Mouse (Mus musculus) midbrain, embryonic 14.5 days (tissue): Measurements from ENCODE around the gene Tmem176a. TPM values are rescaled to one million over a fixed set of nuclear protein-coding genes. Genes with fewer than 3 reads are reported as not detected.

Experiments used
- ATAC-seq: fragments of 200-750 bp; cut with Nextera tagmentation; 2 replicates; pipeline ENCODE4 v1.8.0; 2017; ENCODE audit warnings: moderate number of reproducible peaks, moderate library complexity; ENCODE audit not compliant: low FRiP score, low TSS enrichment
- DNase-seq: peaks from one replicate; pipeline ENCODE4 v3.0.0-alpha.2; 2015
- H3K27ac ChIP-seq: fragments of 300-500 bp; sonication (generic); replicated peaks from 2 replicates; pipeline ENCODE4 v1.5.1; 2014; ENCODE audit warnings: mild to moderate bottlenecking, low read depth, low read length, moderate library complexity
- H3K27me3 ChIP-seq: fragments of 300-500 bp; sonication (generic); 2 replicates; pipeline ENCODE4 v1.6.1; 2014; ENCODE audit warnings: low read length, control low read depth, mixed read lengths; ENCODE audit not compliant: control insufficient read depth, insufficient read depth
- H3K36me3 ChIP-seq: fragments of 300-500 bp; sonication (generic); 2 replicates; pipeline ENCODE4 v1.6.1; 2014; ENCODE audit warnings: low read length, control low read depth; ENCODE audit not compliant: control insufficient read depth, insufficient read depth
- H3K4me1 ChIP-seq: fragments of 300-500 bp; sonication (generic); 2 replicates; pipeline ENCODE4 v1.6.1; 2014; ENCODE audit warnings: mild to moderate bottlenecking, antibody characterized with exemption, low read length, control low read depth; ENCODE audit not compliant: control insufficient read depth, insufficient read depth
- H3K4me2 ChIP-seq: fragments of 300-500 bp; sonication (generic); 2 replicates; pipeline ENCODE4 v1.6.1; 2014; ENCODE audit warnings: mild to moderate bottlenecking, low read length, moderate library complexity
- H3K4me3 ChIP-seq: fragments of 300-500 bp; sonication (generic); replicated peaks from 2 replicates; pipeline ENCODE4 v1.5.1; 2014; ENCODE audit warnings: low read depth, low read length
- H3K9ac ChIP-seq: fragments of 300-500 bp; sonication (generic); replicated peaks from 2 replicates; pipeline ENCODE4 v1.6.1; 2014; ENCODE audit warnings: mild to moderate bottlenecking, low read length, moderate library complexity
- H3K9me3 ChIP-seq: fragments of 300-500 bp; sonication (generic); 2 replicates; pipeline ENCODE4 v1.6.1; 2016; ENCODE audit warnings: low read length, control low read depth, mixed read lengths; ENCODE audit not compliant: control insufficient read depth
- WGBS: fragments of 180-500 bp; shearing (Covaris S2); extraction: QIAGEN DNeasy Blood & Tissue Kit; methylation state at CpG from one replicate; pipeline ENCODE4 v1.1.7; 2014; 5-methylcytosine and 5-hydroxymethylcytosine counted together
- polyA plus RNA-seq: library from polyadenylated mRNA; unstranded; fragments of >200 nt; fragmentation: Nextera tagmentation; extraction: Ambion mirVana; gene quantifications from 2 replicates; pipeline ENCODE4 v1.2.1, GENCODE M21; 2014

The Tmem176a gene
- polyA plus RNA-seq, 1 experiment from 2014 or later, result 17.2 TPM

- 92% methylated on average over 8 of the region's 8 CpGs for WGBS
- ATAC-seq, result no peak
- DNase-seq, result no peak
These were observed 54.5 kb downstream of the Tmem176a start for GRCm38 (mm10) chr6:48894938-48895818.

GRCm38 (mm10) chr6:48895941-48896340 lies 55.2 kb downstream of the Tmem176a start:
- no peak overlapping the region for H3K9ac ChIP-seq
- no peaks in the 10 kb centered on the region for H3K9me3 ChIP-seq
- H3K4me2 ChIP-seq, result no peak overlapping the region
- 85% methylated on average over 5 of the region's 5 CpGs for WGBS
- no peak overlapping the region for H3K27ac ChIP-seq
- ATAC-seq (no peak), DNase-seq (no peak)
- no peaks in the 10 kb centered on the region for H3K4me1 ChIP-seq
- H3K36me3 ChIP-seq, result no peaks in the 10 kb centered on the region
- no peak overlapping the region for H3K4me3 ChIP-seq
- no peaks in the 10 kb centered on the region for H3K27me3 ChIP-seq

More at GRCm38 (mm10) chr6:48894938-48895818, 54.5 kb downstream of the Tmem176a start:
- no peak overlapping the region for H3K4me3 ChIP-seq
- no peak overlapping the region for H3K4me2 ChIP-seq
- H3K27ac ChIP-seq, result no peak overlapping the region
- no peaks in the 10 kb centered on the region for H3K9me3 ChIP-seq
- no peaks in the 10 kb centered on the region for H3K36me3 ChIP-seq
- H3K27me3 ChIP-seq, result no peaks in the 10 kb centered on the region
- H3K4me1 ChIP-seq, result no peaks in the 10 kb centered on the region
- no peak overlapping the region for H3K9ac ChIP-seq

Other genes with a start within 250 kb of the Tmem176a start
- 44.3 and 47.0 TPM in 2 replicates for gene Repin1, start 247.0 kb upstream of the Tmem176a start, polyA plus RNA-seq
- 0.94 TPM in 1 of 2 replicates, not detected in the other for gene Gm44965, start 247.0 kb upstream of the Tmem176a start, polyA plus RNA-seq
- 14.6 and 17.5 TPM in 2 replicates for gene Zfp775, start 238.9 kb upstream of the Tmem176a start, polyA plus RNA-seq
- 14.2 and 17.8 TPM in 2 replicates for gene AI854703, start 214.2 kb upstream of the Tmem176a start, polyA plus RNA-seq
- 0.17 and 0.32 TPM in 2 replicates for gene Gimap8, start 193.7 kb upstream of the Tmem176a start, polyA plus RNA-seq
- gene Gimap9, start 164.8 kb upstream of the Tmem176a start, polyA plus RNA-seq, result 0.98 and 2.1 TPM in 2 replicates
- gene Gimap4, start 156.4 kb upstream of the Tmem176a start, polyA plus RNA-seq, result 0.63 and 1.4 TPM in 2 replicates
- gene Gimap6, start 132.7 kb upstream of the Tmem176a start, polyA plus RNA-seq, result 3.9 and 8.0 TPM in 2 replicates
- 1.00 TPM in 1 of 2 replicates, not detected in the other for gene Gm28053, start 122.3 kb upstream of the Tmem176a start, polyA plus RNA-seq
- not detected in 2 replicates for gene Gimap7, start 122.3 kb upstream of the Tmem176a start, polyA plus RNA-seq
- 2.8 and 5.2 TPM in 2 replicates for gene Gimap1, start 101.9 kb upstream of the Tmem176a start, polyA plus RNA-seq
- 0.71 and 0.78 TPM in 2 replicates for gene Gimap5, start 94.7 kb upstream of the Tmem176a start, polyA plus RNA-seq
- not detected in 2 replicates for gene Gimap3, start 70.1 kb upstream of the Tmem176a start, polyA plus RNA-seq
- 89.8 and 96.7 TPM in 2 replicates for gene Tmem176b, start 577 bp downstream of the Tmem176a start, polyA plus RNA-seq
- gene Aoc1, start 32.0 kb downstream of the Tmem176a start, polyA plus RNA-seq, result not detected in 2 replicates
- not detected in 2 replicates for gene 1600015I10Rik, start 89.0 kb downstream of the Tmem176a start, polyA plus RNA-seq
- gene Doxl2, start 134.0 kb downstream of the Tmem176a start, polyA plus RNA-seq, result not detected in 2 replicates
- not detected in 2 replicates for gene Svs1, start 145.9 kb downstream of the Tmem176a start, polyA plus RNA-seq
- 0.09 and 1.2 TPM in 2 replicates for gene Gpnmb, start 195.6 kb downstream of the Tmem176a start, polyA plus RNA-seq
- gene Malsu1, start 232.9 kb downstream of the Tmem176a start, polyA plus RNA-seq, result 62.7 and 78.8 TPM in 2 replicates